Mouse (Mus musculus): ENCODE data around the gene Kif22.

- no peak for TF ChIP-seq CTCF (IDR thresholded peaks at IDR 0.05; ENCODE audit: borderline replicate concordance, insufficient read depth, low read depth, low read length)
- TF ChIP-seq POLR2A (IDR thresholded peaks at IDR 0.05; ENCODE audit: borderline replicate concordance, insufficient read depth, low read length): no peak
These were observed 49.0 kb upstream of the Kif22 start, which contains the start of gene AI467606 for GRCm38 (mm10) chr7:127091114-127091896.

Data from cerebellum, adult 2 months (tissue).